Mouse (Mus musculus): ENCODE measurements around the gene Rprd1b.

GRCm38 (mm10) chr2:158037571-158037970 is 9.3 kb downstream of the Rprd1b start:
- TF ChIP-seq CTCF (IDR thresholded peaks at IDR 0.05; ENCODE audit: borderline replicate concordance, insufficient read depth, low read length): no peak
- no peak for TF ChIP-seq POLR2A (IDR thresholded peaks at IDR 0.05; ENCODE audit: low read depth, low read length)
